Mouse (Mus musculus) E14TG2a.4 (cell line): ENCODE measurements around the gene Ubl3.

ENCODE experiments used
- H3K27me3 ChIP-seq: 2 replicates; pipeline ENCODE4 v1.6.1; 2014; ENCODE audit warnings: low read length, control low read depth; ENCODE audit not compliant: insufficient read depth
- H3K36me3 ChIP-seq: 2 replicates; pipeline ENCODE4 v1.6.1; 2014; ENCODE audit warnings: low read length, control low read depth; ENCODE audit not compliant: insufficient read depth
- H3K4me1 ChIP-seq: replicated peaks from 2 replicates; pipeline ENCODE4 v1.6.1; 2014; ENCODE audit warnings: low read depth, low read length, control low read depth
- H3K4me3 ChIP-seq: replicated peaks from 2 replicates; pipeline ENCODE4 v1.5.1; 2014; ENCODE audit warnings: mild to moderate bottlenecking, low read length
- H3K9me3 ChIP-seq: 2 replicates; pipeline ENCODE4 v1.6.1; 2014; ENCODE audit warnings: low read length, control low read depth
- CTCF ChIP-seq: conservative IDR thresholded peaks from 2 replicates; pipeline ENCODE4 v1.5.1; 2014; ENCODE audit warnings: low read length
- NANOG ChIP-seq: IDR thresholded peaks from 2 replicates; pipeline ENCODE4 v1.6.1; 2014; ENCODE audit warnings: borderline replicate concordance, low read length, mixed read lengths
- POU5F1 ChIP-seq: IDR thresholded peaks from 2 replicates; pipeline ENCODE4 v1.6.1; 2014; ENCODE audit warnings: low read length, borderline replicate concordance

Gene Ubl3

GRCm38 (mm10) chr5:148509731-148510130 is 42.9 kb downstream of the Ubl3 start:
- no peaks in the 10 kb centered on the region for H3K27me3 ChIP-seq
- H3K36me3 ChIP-seq, result peaks cover 67% of the 10 kb centered on the region
- H3K4me1 ChIP-seq, result peaks cover 92% of the 10 kb centered on the region
- H3K9me3 ChIP-seq, result no peaks in the 10 kb centered on the region
- peak overlapping the region; percentile 27 for H3K4me3 ChIP-seq
- TF ChIP-seq CTCF (no peak), POU5F1 (no peak), NANOG (no peak)

GRCm38 (mm10) chr5:148508901-148509604 is 43.5 kb downstream of the Ubl3 start:
- peaks cover 85% of the 10 kb centered on the region for H3K4me1 ChIP-seq
- H3K9me3 ChIP-seq, result no peaks in the 10 kb centered on the region
- no peaks in the 10 kb centered on the region for H3K27me3 ChIP-seq
- no peak for TF ChIP-seq CTCF
- no peak for TF ChIP-seq POU5F1
- TF ChIP-seq NANOG, result no peak
- peaks cover 73% of the 10 kb centered on the region for H3K36me3 ChIP-seq
- peak overlapping the region; percentile 27 for H3K4me3 ChIP-seq

GRCm38 (mm10) chr5:148505381-148505780 is 47.2 kb downstream of the Ubl3 start:
- TF ChIP-seq CTCF, result no peak
- TF ChIP-seq POU5F1, result no peak
- no peak for TF ChIP-seq NANOG
- H3K4me1 ChIP-seq, result peaks cover 58% of the 10 kb centered on the region
- H3K9me3 ChIP-seq, result no peaks in the 10 kb centered on the region
- no peak overlapping the region for H3K4me3 ChIP-seq
- no peaks in the 10 kb centered on the region for H3K27me3 ChIP-seq
- H3K36me3 ChIP-seq, result peaks cover 72% of the 10 kb centered on the region

GRCm38 (mm10) chr5:148502237-148502636 is 50.4 kb downstream of the Ubl3 start:
- no peak for TF ChIP-seq NANOG
- no peak for TF ChIP-seq POU5F1
- TF ChIP-seq CTCF, result no peak
- peaks cover 42% of the 10 kb centered on the region for H3K36me3 ChIP-seq
- no peaks in the 10 kb centered on the region for H3K9me3 ChIP-seq
- H3K27me3 ChIP-seq, result no peaks in the 10 kb centered on the region
- H3K4me3 ChIP-seq, result no peak overlapping the region
- H3K4me1 ChIP-seq, result peaks cover 46% of the 10 kb centered on the region

- H3K4me1 ChIP-seq, result peaks cover 37% of the 10 kb centered on the region
- H3K36me3 ChIP-seq, result peaks cover 33% of the 10 kb centered on the region
- H3K4me3 ChIP-seq, result no peak overlapping the region
- H3K27me3 ChIP-seq, result no peaks in the 10 kb centered on the region
- no peaks in the 10 kb centered on the region for H3K9me3 ChIP-seq
- no peak for TF ChIP-seq POU5F1
- no peak for TF ChIP-seq NANOG
- no peak for TF ChIP-seq CTCF
Observed at GRCm38 (mm10) chr5:148501228-148501957, 51.2 kb downstream of the Ubl3 start.

- Histone ChIP-seq H3K27me3 (no peaks in the 10 kb centered on the region), H3K4me1 (peaks cover 35% of the 10 kb centered on the region), H3K36me3 (peaks cover 25% of the 10 kb centered on the region), H3K9me3 (no peaks in the 10 kb centered on the region), H3K4me3 (no peak overlapping the region)
- TF ChIP-seq NANOG, result no peak
- no peak for TF ChIP-seq POU5F1
- TF ChIP-seq CTCF, result no peak
Observed at GRCm38 (mm10) chr5:148500516-148500915, 52.1 kb downstream of the Ubl3 start.

- Histone ChIP-seq H3K27me3 (no peaks in the 10 kb centered on the region), H3K4me3 (no peak overlapping the region), H3K9me3 (no peaks in the 10 kb centered on the region), H3K4me1 (peaks cover 41% of the 10 kb centered on the region), H3K36me3 (peaks cover 17% of the 10 kb centered on the region)
- TF ChIP-seq CTCF (no peak), NANOG (no peak), POU5F1 (no peak)
Observed at GRCm38 (mm10) chr5:148499616-148500015, 53.0 kb downstream of the Ubl3 start.

GRCm38 (mm10) chr5:148495991-148496390 is 56.6 kb downstream of the Ubl3 start:
- H3K9me3 ChIP-seq, result no peaks in the 10 kb centered on the region
- peaks cover 10% of the 10 kb centered on the region; the same call in 1 of the 2 replicates for H3K27me3 ChIP-seq
- no peak overlapping the region for H3K4me3 ChIP-seq
- H3K36me3 ChIP-seq, result no peaks in the 10 kb centered on the region
- TF ChIP-seq CTCF (0 out of 2 replicates have a peak, but pooled peaks have one; percentile 4), NANOG (no peak)
- H3K4me1 ChIP-seq, result peaks cover 70% of the 10 kb centered on the region

GRCm38 (mm10) chr5:148495173-148495572 is 57.4 kb downstream of the Ubl3 start:
- no peaks in the 10 kb centered on the region for H3K36me3 ChIP-seq
- no peaks in the 10 kb centered on the region for H3K9me3 ChIP-seq
- peak overlapping the region; percentile 41 for H3K4me3 ChIP-seq
- peaks cover 10% of the 10 kb centered on the region; the same call in 1 of the 2 replicates for H3K27me3 ChIP-seq
- H3K4me1 ChIP-seq, result peaks cover 71% of the 10 kb centered on the region
- no peak for TF ChIP-seq NANOG
- TF ChIP-seq POU5F1, result no peak
- TF ChIP-seq CTCF, result no peak
